Mouse (Mus musculus) bone marrow macrophage, adult 2 months (primary cell): ENCODE results near the gene Pnpt1.

Experiments used
- CTCF ChIP-seq: IDR thresholded peaks from 2 replicates; pipeline ENCODE4 v1.5.1; 2012; ENCODE audit warnings: low read depth, mild to moderate bottlenecking, low read length, moderate library complexity
- POLR2A ChIP-seq: IDR thresholded peaks from 2 replicates; pipeline ENCODE4 v1.6.1; 2012; ENCODE audit warnings: mild to moderate bottlenecking, low read depth, low read length, borderline replicate concordance

- TF ChIP-seq CTCF: no peak
- TF ChIP-seq POLR2A: no peak
These were observed 73.1 kb downstream of the Pnpt1 start for GRCm38 (mm10) chr11:29203653-29204052.
